Mouse (Mus musculus): Measurements from ENCODE around the gene Wfdc21. TPM values are rescaled to one million over a fixed set of nuclear protein-coding genes. Genes with fewer than 3 reads are reported as not detected.

The Wfdc21 gene
- total and polyA plus RNA-seq, 3 experiments = not detected

DNA sequence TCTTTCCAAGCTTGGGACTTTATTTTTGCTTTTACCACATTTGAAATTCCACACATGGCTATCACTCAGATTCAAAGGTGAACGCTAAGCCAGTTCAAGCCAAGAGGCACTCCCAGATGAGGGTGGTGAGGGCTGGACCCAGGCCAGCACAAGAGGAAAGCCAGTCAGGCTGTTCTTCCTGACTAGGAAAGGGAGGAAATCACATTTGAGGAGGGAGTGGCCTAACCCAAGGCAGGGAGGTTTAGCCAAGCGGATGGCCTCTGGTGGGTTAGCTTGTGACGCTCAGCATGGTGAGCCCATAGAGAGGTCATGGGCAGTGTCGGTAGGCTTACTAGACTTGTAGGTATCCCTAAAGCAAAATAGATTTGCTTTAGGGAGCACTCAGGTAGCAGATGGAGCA, 40.1 kb downstream of the Wfdc21 start:
- Histone ChIP-seq H3K27ac (ENCODE audit: control insufficient read depth, low read depth, low read length) (no peak overlapping the region), H3K9ac (ENCODE audit: control insufficient read depth, low read depth, low read length, poor library complexity, severe bottlenecking) (no peak overlapping the region), H3K4me3 (ENCODE audit: control insufficient read depth in 1 of 2, insufficient read depth in 1 of 2, low read depth in 2 of 2, low read length in 2 of 2) (no peak overlapping the region), H3K36me3 (ENCODE audit: control insufficient read depth in 1 of 2, insufficient read depth in 2 of 2, low read length in 2 of 2) (peaks cover 0 to 4% of the 10 kb centered on the region in 2 experiments; a peak in 2 of 4 replicates), H3K4me1 (ENCODE audit: control insufficient read depth in 1 of 2, insufficient read depth in 2 of 2, low read length in 2 of 2) (peaks cover 0 to 15% of the 10 kb centered on the region in 2 experiments; a peak in 3 of 4 replicates), H3K27me3 (ENCODE audit: control insufficient read depth in 1 of 2, insufficient read depth in 2 of 2, low read length in 2 of 2) (peaks cover 0 to 4% of the 10 kb centered on the region in 2 experiments; a peak in 2 of 4 replicates), H3K9me3 (replicated peaks; ENCODE audit: insufficient read depth, low read length) (no peaks in the 10 kb centered on the region), H3K79me2 (ENCODE audit: control insufficient read depth, insufficient read depth, low read length, poor library complexity) (no peaks in the 10 kb centered on the region)
- TF ChIP-seq HCFC1 (IDR thresholded peaks at IDR 0.05; ENCODE audit: low read depth, low read length) = no peak
- TF ChIP-seq RCOR1 (IDR thresholded peaks at IDR 0.05; ENCODE audit: low read depth, low read length) = no peak
- no peak for TF ChIP-seq ETS1 (IDR thresholded peaks at IDR 0.05; ENCODE audit: low read depth, low read length)
- TF ChIP-seq GATA1 (IDR thresholded peaks at IDR 0.05; ENCODE audit: low read depth, low read length) = no peak
- no peak for TF ChIP-seq RAD21 (IDR thresholded peaks at IDR 0.05; ENCODE audit: low read depth, low read length)
- no peak for TF ChIP-seq CHD2 (IDR thresholded peaks at IDR 0.05; ENCODE audit: low read length)
- no peak for TF ChIP-seq ELF1 (IDR thresholded peaks at IDR 0.05; ENCODE audit: low read depth, low read length)
- TF ChIP-seq ZMIZ1 (IDR thresholded peaks at IDR 0.05; ENCODE audit: low read depth, low read length) = no peak
- no peak for TF ChIP-seq GABPA (IDR thresholded peaks at IDR 0.05; ENCODE audit: low read depth, low read length)
- TF ChIP-seq EP300 (IDR thresholded peaks at IDR 0.05; ENCODE audit: low read depth in 1 of 2, low read length in 2 of 2) = no peak
- DNase-seq (ENCODE audit: low read depth, low spot score) = no peak

- Histone ChIP-seq H3K4me1 (ENCODE audit: control insufficient read depth in 1 of 2, insufficient read depth in 2 of 2, low read length in 2 of 2) (peaks cover 0 to 15% of the 10 kb centered on the region in 2 experiments; a peak in 3 of 4 replicates), H3K9ac (ENCODE audit: control insufficient read depth, low read depth, low read length, poor library complexity, severe bottlenecking) (no peak overlapping the region), H3K27me3 (ENCODE audit: control insufficient read depth in 1 of 2, insufficient read depth in 2 of 2, low read length in 2 of 2) (peaks cover 3 to 4% of the 10 kb centered on the region in 2 experiments; a peak in 3 of 4 replicates), H3K4me3 (ENCODE audit: control insufficient read depth in 1 of 2, insufficient read depth in 1 of 2, low read depth in 2 of 2, low read length in 2 of 2) (no peak overlapping the region), H3K9me3 (replicated peaks; ENCODE audit: insufficient read depth, low read length) (no peaks in the 10 kb centered on the region), H3K36me3 (ENCODE audit: control insufficient read depth in 1 of 2, insufficient read depth in 2 of 2, low read length in 2 of 2) (peaks cover 0 to 4% of the 10 kb centered on the region in 2 experiments; a peak in 2 of 4 replicates), H3K79me2 (ENCODE audit: control insufficient read depth, insufficient read depth, low read length, poor library complexity) (no peaks in the 10 kb centered on the region), H3K27ac (ENCODE audit: control insufficient read depth, low read depth, low read length) (no peak overlapping the region)
- DNase-seq (ENCODE audit: low read depth, low spot score) = peak; percentile 65
- no peak for TF ChIP-seq MYC (IDR thresholded peaks at IDR 0.05; ENCODE audit: low read depth, low read length)
- TF ChIP-seq SIN3A (IDR thresholded peaks at IDR 0.05; ENCODE audit: low read length) = no peak
- peak; percentile 41 for TF ChIP-seq RAD21 (IDR thresholded peaks at IDR 0.05; ENCODE audit: low read depth, low read length)
- TF ChIP-seq CTCF (IDR thresholded peaks at IDR 0.05 in 2 of 3, conservative IDR thresholded peaks at IDR 0.05 in 1 of 3; ENCODE audit: control insufficient read depth in 1 of 3, insufficient read depth in 1 of 3, low read depth in 2 of 3, low read length in 3 of 3, poor library complexity in 1 of 3, severe bottlenecking in 1 of 3) = peak; percentile 73 to 88 (median 84)
- peak; percentile 43 for TF ChIP-seq SMC3 (IDR thresholded peaks at IDR 0.05; ENCODE audit: low read depth, low read length)
- TF ChIP-seq USF1 (IDR thresholded peaks at IDR 0.05; ENCODE audit: low read depth, low read length) = peak; percentile 50; the same call in 1 of the 2 replicates
- peak; percentile 20; the same call in 1 of the 2 replicates for TF ChIP-seq ZC3H11A (IDR thresholded peaks at IDR 0.05; ENCODE audit: low read depth, low read length)
Measured at GRCm38 (mm10) chr11:83787401-83788021, 40.8 kb downstream of the Wfdc21 start.

Data from MEL (cell line).